Mouse (Mus musculus) urinary bladder, postnatal 36 days (tissue): ENCODE results near the gene Slamf9.
A peak's percentile ranks its signal among the peaks of the same experiment; 100 is the strongest.

Experiments
- DNase-seq, 2 experiments: peaks; one replicate each; pipeline ENCODE4 v3.0.0; 2022; ENCODE audit warnings: low spot score in 2 of 2, mixed read lengths in 1 of 2

Gene Slamf9

GRCm38 (mm10) chr1:172461602-172462001, 13.6 kb upstream of the Slamf9 start:
- no peak for DNase-seq

DNA sequence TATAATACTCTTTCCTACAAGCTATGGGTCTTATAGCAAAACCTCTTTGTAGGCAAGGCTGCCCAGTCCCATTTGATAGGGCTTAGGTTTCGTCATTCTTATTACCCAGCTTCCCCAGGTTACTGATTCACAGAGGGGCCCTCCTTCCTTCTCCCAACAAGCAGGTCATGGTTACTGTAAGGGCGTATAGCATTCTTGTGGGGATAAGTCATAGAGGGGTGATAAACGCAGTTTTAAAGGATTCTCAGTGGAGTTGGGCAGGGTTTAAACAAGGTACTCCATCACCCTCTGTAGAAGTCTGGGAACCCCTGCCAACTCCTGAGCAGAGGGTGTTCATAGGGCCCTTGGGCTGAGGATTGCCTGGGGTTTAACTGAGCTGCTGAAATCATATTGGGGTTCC, 12.6 kb upstream of the Slamf9 start:
- DNase-seq, result no peak

DNA sequence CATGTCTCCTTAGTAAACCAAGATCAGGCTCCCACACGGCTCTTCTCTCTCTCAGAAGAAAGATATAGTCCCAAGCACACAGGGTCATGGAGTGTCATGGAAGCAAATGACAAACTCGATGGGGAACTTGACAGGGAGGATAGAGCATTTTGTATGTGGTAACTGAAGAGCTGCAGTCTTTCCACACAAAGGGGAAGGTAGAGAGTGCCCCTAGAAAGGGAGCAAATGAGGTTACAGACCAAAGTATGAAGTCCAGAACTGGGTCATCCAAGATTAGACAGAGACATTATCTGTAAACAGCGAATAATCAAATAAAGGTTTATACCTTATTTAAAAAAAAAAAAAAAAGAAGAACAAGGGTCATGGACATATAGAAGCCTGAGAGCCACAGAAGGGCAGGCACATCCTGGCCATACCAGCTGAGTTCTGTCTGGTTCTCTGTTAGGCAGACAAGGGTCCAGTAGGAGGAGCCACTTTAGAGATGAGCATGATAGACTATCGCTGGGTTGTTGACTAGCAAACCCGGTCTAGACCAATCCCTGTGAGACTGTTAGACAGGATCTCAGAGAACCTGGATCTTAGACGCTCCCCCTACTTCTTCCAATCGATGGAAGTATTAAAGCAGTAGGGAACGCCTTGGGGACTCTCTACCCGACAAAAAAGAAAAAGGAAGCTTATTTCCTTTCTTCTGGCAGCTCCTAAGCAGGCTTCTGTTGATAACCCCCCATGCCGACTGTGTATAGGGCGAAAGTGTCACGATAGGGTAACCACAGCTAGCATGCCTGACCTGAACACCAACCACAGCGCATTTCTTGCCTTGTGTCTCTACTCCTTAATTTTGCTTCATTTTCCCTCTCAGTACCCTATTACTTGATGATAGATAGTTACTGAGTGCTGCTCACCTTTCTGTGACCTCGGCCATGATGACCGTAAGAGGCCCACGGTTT, 11.5 kb upstream of the Slamf9 start:
- no peak for DNase-seq

DNA sequence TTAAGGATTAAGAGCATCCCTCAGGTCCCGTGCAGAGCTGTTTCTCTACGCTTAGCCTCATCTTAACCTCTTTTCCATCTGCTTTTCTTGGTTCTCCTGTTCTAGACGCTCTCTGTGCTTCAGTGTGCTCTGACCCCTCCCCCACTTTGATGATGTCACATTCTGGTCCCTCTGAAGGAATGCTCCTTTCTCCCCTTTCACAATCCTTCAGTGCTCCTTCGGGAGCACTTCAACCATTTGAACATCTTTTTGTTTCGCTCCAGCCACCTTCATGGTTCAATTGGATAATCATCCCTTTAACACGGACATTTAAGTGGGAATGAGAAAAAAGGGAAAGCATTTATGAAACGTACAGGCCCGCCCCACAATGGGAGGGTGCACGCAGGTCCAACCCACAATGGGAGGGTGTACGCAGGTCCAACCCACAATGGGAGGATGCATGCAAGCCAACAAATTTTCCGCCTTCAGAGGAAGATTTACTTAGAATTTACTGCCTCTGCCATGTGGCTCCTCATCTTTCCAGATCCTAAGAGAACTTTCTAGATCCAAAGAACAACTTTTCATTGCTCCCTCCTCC, 6.8 kb upstream of the Slamf9 start:
- DNase-seq, result no peak

- no peak for DNase-seq
Observed at GRCm38 (mm10) chr1:172469373-172469772, 5.8 kb upstream of the Slamf9 start.

DNA sequence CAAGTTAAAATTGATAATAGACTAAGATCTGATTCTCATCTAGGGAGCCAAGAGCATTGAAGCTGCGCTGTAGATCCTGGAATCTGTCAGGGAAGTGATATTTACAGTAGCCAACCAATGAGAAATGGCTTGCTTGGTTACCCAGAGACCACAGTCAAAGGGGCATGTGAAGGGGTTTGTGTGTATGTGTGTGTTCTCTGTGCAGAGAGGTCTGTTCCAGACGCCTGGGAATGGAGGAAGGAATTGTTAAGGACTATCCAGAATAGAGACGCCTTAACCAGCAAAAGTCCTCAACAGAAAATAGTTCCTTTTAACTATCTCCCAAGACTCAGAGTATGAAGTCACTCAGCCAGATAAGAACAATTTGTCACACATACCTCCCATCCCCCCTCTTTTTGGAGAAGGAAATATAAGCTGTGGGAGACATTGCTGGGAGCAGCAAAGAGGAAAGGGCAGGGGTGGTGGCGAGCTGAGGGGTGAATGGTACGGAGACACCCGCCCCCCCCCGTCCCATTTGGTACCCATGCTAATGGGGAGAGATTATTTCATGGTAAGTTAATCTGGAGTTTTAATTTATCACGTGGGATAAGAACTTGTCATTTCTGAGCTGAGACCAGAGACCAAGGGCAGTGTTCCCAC, 5.2 kb upstream of the Slamf9 start:
- DNase-seq, result no peak

- DNase-seq, result no peak
Observed at GRCm38 (mm10) chr1:172472909-172473308, 2.2 kb upstream of the Slamf9 start.

- DNase-seq, result no peak
Observed at GRCm38 (mm10) chr1:172474196-172474595, 962 bp upstream of the Slamf9 start.

DNA sequence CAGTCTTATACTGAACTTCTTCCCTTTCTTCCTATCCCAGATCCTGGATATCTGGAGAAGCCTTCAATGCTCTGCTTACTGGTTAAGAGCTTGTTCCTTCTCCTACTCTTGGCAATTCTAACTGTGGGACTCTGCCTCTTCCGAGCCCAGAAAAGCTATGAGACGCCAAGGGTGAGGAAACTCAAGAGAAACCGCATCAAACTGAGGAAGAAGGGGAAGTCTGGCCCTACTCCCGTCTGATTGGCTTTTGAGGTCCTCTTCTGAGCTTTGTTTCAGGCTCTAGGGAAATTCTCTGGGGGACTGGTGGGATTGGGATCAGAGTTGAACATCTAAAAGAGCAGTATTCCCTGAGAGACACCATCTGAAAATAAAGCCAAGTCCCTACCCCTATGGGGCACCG, 2.9 kb downstream of the Slamf9 start:
- no peak for DNase-seq

DNA sequence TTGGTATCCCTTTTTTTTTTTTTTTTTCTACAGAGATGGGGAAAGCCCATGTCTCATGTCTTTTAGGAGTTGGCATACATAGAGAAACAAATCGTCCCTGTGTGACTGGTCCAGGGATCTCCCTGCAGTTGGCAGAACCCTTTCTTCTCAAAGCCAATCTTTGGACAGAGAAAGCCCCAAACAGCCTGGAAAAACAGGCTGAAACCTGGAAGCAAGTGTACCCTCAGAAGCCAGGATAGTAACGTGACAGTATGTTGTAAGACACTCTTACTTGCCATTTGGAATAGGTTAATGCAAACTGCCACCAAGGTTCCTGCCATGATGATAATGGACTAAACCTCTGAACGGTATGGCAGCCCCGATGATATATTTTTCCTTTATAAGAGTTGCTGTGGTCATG, 5.2 kb downstream of the Slamf9 start:
- no peak for DNase-seq

DNA sequence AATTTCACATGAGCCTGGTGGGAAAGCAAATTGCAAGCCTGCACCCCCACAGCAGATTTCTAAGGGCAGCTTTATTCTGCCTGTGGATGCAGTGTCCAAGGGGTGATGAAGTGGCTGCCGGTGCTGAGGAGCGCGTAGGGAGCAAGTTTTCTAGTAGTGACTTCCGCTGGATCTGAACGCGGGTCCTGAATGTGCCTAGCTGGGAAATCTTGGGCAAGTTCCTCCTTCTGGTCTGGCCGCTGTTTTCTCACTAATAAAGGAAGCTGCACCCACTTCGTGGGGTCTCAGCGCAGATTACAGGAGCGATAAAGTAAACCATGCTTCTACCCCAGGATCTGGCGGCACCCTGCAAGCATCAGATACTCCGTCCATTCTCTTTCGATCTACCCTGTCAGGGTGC, 6.0 kb downstream of the Slamf9 start:
- DNase-seq, result no peak

DNA sequence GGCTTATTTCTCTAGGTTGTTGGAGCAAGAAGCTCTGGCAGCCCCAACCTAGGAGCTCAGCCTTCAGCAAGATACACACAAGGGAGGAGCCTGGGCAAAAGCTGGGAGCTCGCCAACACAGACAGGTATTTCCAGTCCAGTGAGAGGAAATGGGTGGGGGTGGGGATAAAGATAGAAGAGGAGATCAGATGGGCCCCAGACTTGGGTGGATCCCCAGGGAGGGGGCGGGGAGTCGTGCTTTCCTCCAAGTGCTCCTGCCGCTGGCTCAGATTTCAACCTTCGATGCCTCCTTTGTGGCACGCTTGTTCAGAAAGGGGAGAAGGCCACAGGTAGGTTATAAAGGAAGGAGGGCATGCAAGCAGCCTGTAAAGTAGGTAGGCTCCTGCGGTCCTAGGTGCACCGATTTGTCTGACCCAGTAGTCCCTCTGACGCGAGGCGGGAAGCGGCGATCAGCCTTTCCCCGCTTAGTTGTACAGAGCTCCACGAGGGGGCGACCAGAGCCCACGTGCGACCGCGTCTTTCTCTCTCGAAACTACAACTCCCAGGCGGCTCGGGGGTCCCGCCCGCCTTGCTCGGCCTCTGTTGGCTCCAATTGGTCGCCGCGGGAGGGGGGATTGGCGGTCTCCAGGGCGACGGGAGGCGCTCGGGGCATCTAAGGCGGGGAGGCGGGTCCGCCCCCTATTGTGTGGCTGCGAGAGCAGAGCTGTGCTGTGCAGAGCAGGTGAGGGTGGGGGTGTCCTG, 6.6 kb downstream of the Slamf9 start, which contains the start of gene Igsf9:
Igsf9 (plus strand) TSS at position 249 of the 741 bp plus-strand sequence.
- DNase-seq, result peak; percentile 84 to 88

DNA sequence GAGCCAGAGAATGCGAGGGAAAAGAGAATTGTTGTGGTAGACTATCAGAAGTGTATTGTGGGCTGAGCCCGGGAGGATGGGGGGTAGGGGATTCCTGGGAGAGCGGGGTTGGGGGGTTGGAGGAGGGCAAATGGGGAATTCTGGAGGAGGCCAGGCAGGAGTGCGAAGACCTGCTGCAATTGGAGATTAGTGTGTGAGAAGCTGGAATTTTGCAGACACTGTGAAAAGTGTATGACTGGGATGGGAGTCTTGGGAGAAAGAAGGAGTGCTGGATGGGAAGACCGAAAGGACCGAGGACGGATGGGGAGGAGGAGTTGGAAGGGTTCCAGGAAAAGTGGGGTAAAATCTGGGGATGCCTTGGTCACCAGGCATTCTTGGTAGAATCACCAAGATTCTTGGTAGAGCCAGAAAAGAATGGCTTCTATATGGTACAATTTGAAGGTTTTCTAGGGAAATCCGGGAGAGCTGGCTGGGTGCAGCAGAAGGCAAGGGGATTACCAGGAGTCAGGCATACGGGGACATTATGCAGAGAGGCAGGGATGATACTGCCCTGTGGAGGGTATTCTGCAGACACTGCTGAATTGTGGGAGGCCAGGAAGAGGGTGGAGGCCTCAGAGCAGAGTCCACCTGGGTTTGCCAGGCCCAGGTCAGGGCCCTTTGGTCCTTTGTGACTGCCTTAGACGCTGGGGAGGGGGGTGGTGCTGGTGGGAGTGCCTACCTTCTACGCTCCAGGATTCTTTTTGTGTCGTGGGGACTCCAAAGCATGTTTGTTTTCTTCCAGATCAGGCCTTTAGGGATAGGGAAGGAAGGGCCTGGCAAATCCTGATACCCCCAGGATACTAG, 7.6 kb downstream of the Slamf9 start:
- no peak for DNase-seq

- DNase-seq, result no peak
Observed at GRCm38 (mm10) chr1:172483361-172483660, 8.2 kb downstream of the Slamf9 start.

DNA sequence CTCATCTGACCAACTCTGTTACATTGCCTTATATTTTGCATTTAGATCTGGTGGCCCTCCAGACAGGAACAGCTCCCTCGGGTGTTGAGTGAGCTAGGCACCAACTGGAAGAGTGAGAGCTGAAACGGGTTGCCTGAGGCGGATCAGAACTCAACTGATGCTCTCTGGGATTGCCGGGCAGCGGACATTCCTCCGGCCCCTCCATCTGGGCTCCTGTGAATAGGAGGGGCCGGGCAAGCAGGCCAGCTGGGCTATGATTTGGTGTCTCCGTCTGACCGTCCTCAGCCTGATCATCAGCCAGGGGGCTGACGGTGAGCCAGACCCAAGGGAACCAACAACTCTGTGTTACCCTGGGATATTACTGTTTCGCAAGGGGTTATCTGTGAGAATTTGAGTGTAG, 9.1 kb downstream of the Slamf9 start:
- DNase-seq, result no peak

DNA sequence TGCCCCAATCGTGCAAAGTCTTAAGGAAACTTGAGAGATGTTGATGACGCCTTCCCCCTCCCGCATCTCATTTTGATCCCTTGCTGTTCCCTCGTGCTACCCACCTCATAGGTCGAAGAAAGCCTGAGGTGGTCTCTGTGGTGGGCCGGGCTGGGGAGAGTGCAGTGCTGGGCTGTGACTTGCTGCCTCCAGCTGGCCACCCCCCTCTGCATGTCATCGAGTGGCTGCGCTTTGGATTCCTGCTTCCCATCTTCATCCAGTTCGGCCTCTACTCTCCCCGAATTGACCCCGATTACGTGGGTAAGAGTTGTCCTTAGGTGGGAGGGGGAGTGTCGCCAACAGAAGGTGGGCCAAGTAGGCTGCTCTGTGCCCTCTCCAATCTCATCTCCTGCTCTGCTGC, 9.5 kb downstream of the Slamf9 start:
- DNase-seq, result no peak

DNA sequence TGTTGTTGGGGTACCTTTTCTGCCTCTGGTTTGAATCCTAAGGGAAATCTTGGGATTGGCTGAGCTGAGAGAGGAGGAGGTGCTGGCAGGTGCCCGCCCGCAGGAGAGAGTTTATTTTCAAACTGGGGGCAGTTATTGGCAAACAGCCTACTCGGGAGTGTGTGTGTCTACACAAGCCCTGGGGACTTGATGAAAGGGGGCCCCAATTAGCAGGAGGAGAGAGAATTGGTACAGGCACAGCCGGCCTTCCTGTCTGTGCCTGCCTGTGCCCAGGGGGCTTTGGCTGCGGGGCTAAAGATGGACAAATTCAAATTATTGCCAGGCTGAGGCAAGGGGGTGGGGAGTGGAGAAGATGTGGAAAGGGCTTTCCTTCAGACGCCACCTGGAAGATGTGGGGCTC, 10.7 kb downstream of the Slamf9 start:
- DNase-seq, result no peak

- DNase-seq, result no peak
Observed at GRCm38 (mm10) chr1:172486236-172486635, 11.1 kb downstream of the Slamf9 start.

DNA sequence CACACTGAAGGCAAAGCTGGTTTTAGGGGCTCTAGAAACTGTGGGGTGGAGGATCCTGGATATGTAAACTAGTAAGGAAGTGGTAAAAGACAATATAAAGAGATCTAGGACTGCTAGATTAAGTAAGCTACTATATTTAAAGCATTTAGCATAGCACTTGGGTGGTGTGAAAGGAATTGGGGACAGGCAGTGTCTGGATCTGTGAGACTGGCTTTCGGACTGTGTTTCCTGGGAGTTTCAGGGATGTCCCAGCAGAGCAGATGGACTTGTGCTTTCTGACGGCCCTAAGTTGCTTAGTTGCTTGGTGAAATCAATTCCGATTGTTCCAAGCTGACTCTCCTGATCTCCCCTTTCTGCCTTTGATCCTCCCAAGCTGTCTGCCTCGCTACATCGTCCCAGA, 11.5 kb downstream of the Slamf9 start:
- no peak for DNase-seq

DNA sequence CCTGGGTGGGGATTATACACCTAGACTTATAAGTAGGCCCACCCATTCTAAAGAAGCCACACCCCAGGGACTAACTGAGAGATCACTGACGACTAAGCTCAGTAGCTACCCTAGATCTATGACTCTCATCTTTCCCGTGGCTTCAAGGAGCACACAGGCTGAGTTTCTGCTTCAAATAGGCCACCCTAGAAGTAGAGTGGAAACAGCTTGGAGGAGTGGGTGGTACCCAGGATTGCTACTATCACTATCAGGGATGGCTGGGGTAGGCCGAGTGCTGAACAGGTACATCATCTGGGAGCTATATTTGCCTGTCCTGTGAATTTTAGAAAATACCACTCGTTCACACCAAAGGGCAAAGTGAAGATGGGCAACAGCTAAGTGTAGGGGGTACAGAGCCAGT, 12.7 kb downstream of the Slamf9 start:
- DNase-seq, result no peak

DNA sequence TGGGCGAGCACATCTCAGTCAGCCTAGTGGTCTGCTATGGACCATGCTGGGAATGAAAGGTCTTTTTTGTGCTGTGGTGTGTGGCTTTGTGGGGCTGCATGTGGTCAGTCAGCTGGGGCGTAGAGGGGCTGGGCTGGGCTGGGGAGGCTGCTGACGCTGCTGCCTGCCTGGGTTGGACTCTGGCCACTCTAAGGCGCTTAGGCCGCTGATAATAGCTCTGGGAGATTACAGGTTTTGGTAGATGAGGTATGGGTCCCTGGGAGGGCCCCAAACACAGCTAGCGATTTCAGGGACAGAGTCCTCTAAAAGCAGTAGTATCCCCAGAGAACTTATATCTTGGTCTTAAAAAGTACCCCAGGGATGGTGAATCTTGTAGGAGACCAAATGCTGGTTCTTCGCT, 13.7 kb downstream of the Slamf9 start:
- DNase-seq, result no peak
